In the genomic region with DNA sequence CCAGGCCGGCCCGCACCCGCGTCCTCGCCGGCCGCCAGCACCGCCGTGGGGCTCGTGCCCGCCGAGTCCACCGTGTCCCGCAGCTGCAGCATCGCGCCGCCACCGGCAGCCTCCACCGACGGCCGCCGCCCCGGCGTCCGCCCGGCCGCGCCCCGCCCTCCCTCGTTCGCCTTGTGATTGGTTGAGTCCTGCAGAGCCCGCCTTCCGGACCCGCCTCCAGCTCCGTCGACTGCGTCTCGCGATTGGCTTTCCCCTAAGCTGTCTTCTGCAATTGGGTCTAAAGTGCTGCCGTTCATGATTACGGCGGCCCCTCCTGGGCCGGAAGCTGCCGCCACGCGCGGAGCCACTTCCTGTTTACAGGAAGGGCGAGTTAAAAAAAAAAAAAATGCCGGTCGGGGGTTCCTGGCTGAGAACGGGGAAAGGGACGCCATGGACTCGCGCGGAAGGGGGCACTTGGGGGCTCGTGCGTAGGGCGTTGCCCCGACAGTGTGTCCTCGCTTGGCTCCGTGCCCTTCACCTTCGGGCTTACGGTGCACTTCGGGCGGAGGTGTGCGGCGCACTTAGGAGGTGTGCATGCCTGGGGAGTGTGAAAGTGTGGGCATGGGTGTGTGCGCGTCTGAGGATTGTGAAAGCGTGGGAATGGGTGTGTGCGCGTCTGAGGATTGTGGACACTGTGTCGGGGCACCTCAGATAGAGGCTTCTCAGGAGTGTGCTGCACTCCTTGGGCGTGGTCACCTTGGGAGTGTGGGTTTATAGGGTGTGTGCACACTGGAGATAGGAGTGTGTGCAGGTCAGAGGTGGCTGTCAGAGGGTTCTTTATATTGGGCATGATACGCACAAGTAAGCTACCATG, we compare ENCODE assay signal across 8 mouse cellular contexts. TPM values are rescaled to one million over a fixed set of nuclear protein-coding genes. Genes with fewer than 3 reads are reported as not detected.
DNase-seq lines count a peak whose midpoint lies in the region; ATAC-seq and TF ChIP-seq lines count a peak whose summit lies in the region.

Tprgl (minus strand) TSS at position 129 of the 853 bp plus-strand sequence.

- H3K36me3 ChIP-seq in embryonic facial prominence, embryonic 13.5 days: peaks cover 32% of the 10 kb centered on the region
- H3K36me3 ChIP-seq in kidney, adult 2 months (ENCODE audit: control insufficient read depth, insufficient read depth, low read length): no peaks in the 10 kb centered on the region
- peaks cover 33% of the 10 kb centered on the region for H3K36me3 ChIP-seq in limb, embryonic 12.5 days
- peaks cover 27% of the 10 kb centered on the region for H3K36me3 ChIP-seq in midbrain, embryonic 15.5 days (replicated peaks)
- H3K36me3 ChIP-seq in spleen, adult 2 months (ENCODE audit: control insufficient read depth, insufficient read depth, low read length): peaks cover 15% of the 10 kb centered on the region

- peak within 1 kb of the TSS; percentile 88 for H3K4me3 ChIP-seq in embryonic facial prominence, embryonic 13.5 days
- peak within 1 kb of the TSS; percentile 85 for H3K4me3 ChIP-seq in kidney, adult 2 months (ENCODE audit: insufficient read depth, low read depth, low read length)
- H3K4me3 ChIP-seq in limb, embryonic 12.5 days (replicated peaks): peak within 1 kb of the TSS; percentile 95
- H3K4me3 ChIP-seq in midbrain, embryonic 15.5 days: peak within 1 kb of the TSS; percentile 96
- H3K4me3 ChIP-seq in spleen, adult 2 months (ENCODE audit: extremely low read depth, insufficient read depth, insufficient read length): peak within 1 kb of the TSS; percentile 84

- no peak for TF ChIP-seq CTCF in kidney, adult 2 months (conservative IDR thresholded peaks at IDR 0.05; ENCODE audit: insufficient read depth, insufficient read length, low read depth, low read length)
- TF ChIP-seq CTCF in spleen, adult 2 months (IDR thresholded peaks at IDR 0.05; ENCODE audit: extremely low read depth, insufficient read depth, insufficient read length, insufficient replicate concordance): no peak

- peak within 1 kb of the TSS; percentile 64 for H3K27ac ChIP-seq in embryonic facial prominence, embryonic 13.5 days
- H3K27ac ChIP-seq in kidney, adult 2 months (ENCODE audit: insufficient read depth, low read depth, low read length): peak within 1 kb of the TSS; percentile 67
- peak within 1 kb of the TSS; percentile 62; the same call in 1 of the 2 replicates for H3K27ac ChIP-seq in limb, embryonic 12.5 days
- H3K27ac ChIP-seq in midbrain, embryonic 15.5 days: peak within 1 kb of the TSS; percentile 84
- peak within 1 kb of the TSS; percentile 93 for H3K27ac ChIP-seq in spleen, adult 2 months (ENCODE audit: insufficient read depth, low read length)

- peak within 1 kb of the TSS; percentile 81 for H3K9ac ChIP-seq in embryonic facial prominence, embryonic 13.5 days
- H3K9ac ChIP-seq in limb, embryonic 12.5 days (replicated peaks): peak within 1 kb of the TSS; percentile 74
- peak within 1 kb of the TSS; percentile 86 for H3K9ac ChIP-seq in midbrain, embryonic 15.5 days

- under 1% methylated on average over 75 of the region's 75 CpGs for WGBS in embryonic facial prominence, embryonic 13.5 days
- 2% methylated on average over 72 of the region's 75 CpGs for WGBS in kidney, adult 2 months
- under 1% methylated on average over 75 of the region's 75 CpGs for whole genome bisulfite sequencing in limb, embryonic 12.5 days
- under 1% methylated on average over 59 of the region's 75 CpGs for WGBS in midbrain, embryonic 15.5 days
- under 1% methylated on average over 54 of the region's 75 CpGs for WGBS in spleen, adult 2 months

- peak; percentile 93 for ATAC-seq in embryonic facial prominence, embryonic 13.5 days (ENCODE audit: insufficient number of reproducible peaks, insufficient read depth, low FRiP score, low TSS enrichment, low read depth)
- ATAC-seq in limb, embryonic 12.5 days (ENCODE audit: insufficient number of reproducible peaks, insufficient read depth, low FRiP score, low TSS enrichment, low read depth): peak; percentile 95
- ATAC-seq in midbrain, embryonic 15.5 days (replicated peaks): peak; percentile 98

- TF ChIP-seq POLR2A in kidney, adult 2 months (IDR thresholded peaks at IDR 0.05; ENCODE audit: low read depth, low read length): peak; percentile 12
- peak; percentile 80 for TF ChIP-seq POLR2A in spleen, adult 2 months (IDR thresholded peaks at IDR 0.05; ENCODE audit: low read depth, low read length)

- peak within 1 kb of the TSS; percentile 84 for H3K4me2 ChIP-seq in embryonic facial prominence, embryonic 13.5 days
- peak within 1 kb of the TSS; percentile 90 for H3K4me2 ChIP-seq in limb, embryonic 12.5 days
- peak within 1 kb of the TSS; percentile 88 for H3K4me2 ChIP-seq in midbrain, embryonic 15.5 days

- H3K27me3 ChIP-seq in embryonic facial prominence, embryonic 13.5 days: no peaks in the 10 kb centered on the region
- H3K27me3 ChIP-seq in kidney, adult 2 months (replicated peaks; ENCODE audit: control insufficient read depth, insufficient read depth, low read length): no peaks in the 10 kb centered on the region
- H3K27me3 ChIP-seq in limb, embryonic 12.5 days: no peaks in the 10 kb centered on the region
- H3K27me3 ChIP-seq in midbrain, embryonic 15.5 days (replicated peaks): no peaks in the 10 kb centered on the region
- no peaks in the 10 kb centered on the region for H3K27me3 ChIP-seq in spleen, adult 2 months (ENCODE audit: control insufficient read depth, insufficient read depth, low read length)

- peaks cover 20% of the 10 kb centered on the region for H3K4me1 ChIP-seq in embryonic facial prominence, embryonic 13.5 days
- peaks cover 6% of the 10 kb centered on the region; the same call in 1 of the 2 replicates for H3K4me1 ChIP-seq in kidney, adult 2 months (ENCODE audit: control insufficient read depth, insufficient read depth, low read length)
- H3K4me1 ChIP-seq in limb, embryonic 12.5 days (replicated peaks): peaks cover 27% of the 10 kb centered on the region
- peaks cover 23% of the 10 kb centered on the region for H3K4me1 ChIP-seq in midbrain, embryonic 15.5 days
- H3K4me1 ChIP-seq in spleen, adult 2 months (ENCODE audit: control insufficient read depth, insufficient read depth, insufficient read length): peaks cover 13% of the 10 kb centered on the region; the same call in 1 of the 2 replicates

- no peaks in the 10 kb centered on the region for H3K9me3 ChIP-seq in embryonic facial prominence, embryonic 13.5 days
- H3K9me3 ChIP-seq in limb, embryonic 12.5 days: no peaks in the 10 kb centered on the region
- H3K9me3 ChIP-seq in midbrain, embryonic 15.5 days: no peaks in the 10 kb centered on the region

- DNase-seq in 3134 (ENCODE audit: extremely low read depth, insufficient read length, low spot score): peak; percentile 93
- peak; percentile 98 for DNase-seq in adrenal gland, postnatal 36 days
- peak; percentile 98 for DNase-seq in heart, adult 18-20 months
- DNase-seq in kidney, adult 2 months: peak; percentile 98
- peak; percentile 92 to 96 for DNase-seq in spleen, adult 2 months (ENCODE audit: low read depth in 1 of 2, low spot score in 2 of 2)

RNA-seq across cellular contexts. Expression of gene Tprgl, which starts in this region (rescaled TPM):
- 100 to 1,000 TPM; 159 to 168 TPM for total RNA-seq in adrenal gland, postnatal 36 days (2021)
- polyA plus RNA-seq in embryonic facial prominence, embryonic 13.5 days (2015; fragmentation: Nextera tagmentation; extraction: Ambion mirVana): 129 and 140 TPM in 2 replicates
- 100 to 1,000 TPM; 120 to 127 TPM for total RNA-seq in heart, adult 18-20 months (2021)
- polyA plus RNA-seq in kidney, adult 2 months (2012; rRNA removed): 173 and 177 TPM in 2 replicates
- polyA plus RNA-seq in limb, embryonic 12.5 days (2016; fragmentation: Nextera tagmentation; extraction: Ambion mirVana): 111 and 115 TPM in 2 replicates
- 206 and 225 TPM in 2 replicates for polyA plus RNA-seq in midbrain, embryonic 15.5 days (2015; fragmentation: Nextera tagmentation; extraction: Ambion mirVana)
- 143 and 179 TPM in 2 replicates for polyA plus RNA-seq in spleen, adult 2 months (2012; rRNA removed)

Comparison
In these comparisons a context has a peak if more than half of its experiments do, and no peak if none do; other contexts are left out.
1. Peak in every context shown above with its lines: DNase-seq, ATAC-seq, H3K4me3 ChIP-seq and H3K27ac ChIP-seq.